Mouse (Mus musculus): ENCODE results near the gene Fam214a.

Gene Fam214a

GRCm38 (mm10) chr9:75025689-75026088 lies 73.0 kb downstream of the Fam214a start:
- DNase-seq (ENCODE audit: low read depth, low spot score), result peak; percentile 69

DNA sequence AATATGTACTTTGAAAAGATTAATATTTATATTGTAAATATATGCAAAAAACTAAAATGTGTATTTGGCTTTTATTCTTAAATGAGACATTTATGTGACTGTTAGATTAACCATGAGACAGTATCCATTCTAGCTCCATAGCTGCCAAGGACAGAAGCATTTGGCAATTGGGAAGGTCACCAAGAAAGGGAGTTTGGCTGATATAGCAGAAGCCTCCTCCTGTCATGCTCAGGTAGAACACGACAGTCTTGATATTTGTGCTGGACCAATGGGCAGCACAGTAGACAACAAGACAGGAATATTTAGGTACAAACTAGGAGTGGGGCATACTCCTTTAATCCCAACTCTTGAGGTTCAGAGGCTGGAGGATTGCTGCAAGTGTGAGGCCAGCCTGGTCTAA lies 79.7 kb downstream of the Fam214a start:
- no peak for DNase-seq (ENCODE audit: low read depth, low spot score)

GRCm38 (mm10) chr9:75033141-75033540 lies 80.5 kb downstream of the Fam214a start:
- DNase-seq (ENCODE audit: low read depth, low spot score), result peak; percentile 16

GRCm38 (mm10) chr9:75034691-75035090 lies 82.0 kb downstream of the Fam214a start:
- DNase-seq (ENCODE audit: low read depth, low spot score), result no peak

DNA sequence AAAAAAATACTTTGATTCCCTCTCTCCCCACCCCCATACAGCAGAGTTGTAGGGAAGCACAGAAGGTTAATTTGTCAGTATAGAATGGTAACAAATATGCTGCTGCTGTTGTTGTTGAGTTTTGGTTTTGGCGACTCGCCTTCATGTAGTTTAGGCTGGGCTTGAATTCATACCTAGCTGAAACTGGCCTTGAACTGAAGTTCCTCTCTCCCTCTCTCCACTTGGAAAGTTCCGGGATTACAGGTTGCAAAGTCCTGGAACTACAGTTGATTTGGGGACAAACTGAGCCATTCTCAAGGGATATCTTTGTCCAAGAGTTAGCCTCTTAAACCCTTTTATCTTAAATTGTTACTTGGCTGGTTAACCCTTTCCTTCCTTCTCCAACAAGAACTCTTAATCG lies 83.3 kb downstream of the Fam214a start:
- DNase-seq (ENCODE audit: low read depth, low spot score), result no peak

DNA sequence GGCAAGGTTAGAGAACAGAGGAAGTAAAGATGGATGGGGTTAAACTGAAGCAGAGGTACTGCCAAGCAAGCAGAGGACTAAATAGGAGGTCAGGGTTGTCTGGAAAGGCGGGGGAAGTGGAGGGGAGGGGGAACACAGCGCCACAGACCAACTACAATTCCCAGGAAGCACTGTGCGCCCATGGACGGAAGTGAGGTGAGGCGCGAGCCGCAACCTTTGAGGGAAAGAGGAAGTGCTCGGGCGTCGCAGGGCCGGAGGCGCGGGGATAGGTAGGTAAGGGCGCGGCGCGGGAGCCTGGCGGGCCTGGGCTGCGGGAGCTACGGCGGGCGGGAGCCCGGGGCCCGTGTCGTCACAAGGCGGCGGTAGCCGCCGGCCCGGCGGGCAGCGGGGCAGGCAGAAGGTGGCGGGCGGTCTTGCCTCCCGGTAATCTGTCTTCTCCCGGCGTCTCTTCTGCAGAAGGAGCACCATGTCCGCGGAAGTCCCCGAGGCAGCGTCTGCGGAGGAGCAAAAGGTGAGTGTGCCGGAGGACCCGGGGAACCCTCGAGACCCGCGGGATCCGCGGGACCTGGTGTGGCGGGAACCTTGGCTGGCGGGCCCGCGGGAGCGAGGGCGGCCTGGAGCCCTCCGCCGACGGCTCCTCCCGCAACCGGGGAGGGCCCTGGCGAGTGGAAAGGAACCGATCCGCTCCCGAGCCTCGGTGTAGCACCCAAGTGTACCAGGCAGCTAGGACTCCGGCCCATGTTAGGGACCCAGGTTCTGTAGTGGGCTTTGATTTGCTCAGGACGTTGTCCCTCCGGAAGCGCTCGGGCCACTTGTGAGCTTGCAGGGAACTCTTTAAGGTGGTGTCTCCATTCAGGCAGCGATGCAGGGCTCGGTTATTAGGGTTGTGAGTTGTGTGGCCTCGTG lies 85.0 kb downstream of the Fam214a start, which contains the start of gene Arpp19:
Gene Arpp19 (plus strand): TSS at position 164 of the 906 bp plus-strand sequence.
- DNase-seq (ENCODE audit: low read depth, low spot score), result peak; percentile 94

GRCm38 (mm10) chr9:75038357-75038688 lies 85.6 kb downstream of the Fam214a start:
- DNase-seq (ENCODE audit: low read depth, low spot score), result no peak

DNA sequence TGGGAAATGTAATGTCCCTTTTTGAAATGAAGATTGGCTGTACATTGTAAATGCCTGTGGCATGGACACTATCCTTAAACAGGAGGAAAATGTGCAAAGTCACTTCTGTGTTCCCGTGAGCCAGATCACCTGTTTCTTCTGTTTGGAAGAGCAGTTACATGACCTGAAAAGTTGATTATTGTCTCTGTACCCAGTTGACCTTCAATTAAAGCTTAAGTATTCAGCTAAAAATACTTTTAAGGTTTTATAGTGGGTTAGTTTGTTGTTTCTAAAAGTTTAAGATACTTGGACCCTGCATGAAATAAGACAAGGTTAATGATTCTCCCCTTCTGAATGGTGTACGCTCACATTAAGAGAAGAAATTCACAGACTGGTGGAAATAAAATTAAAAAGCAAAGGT lies 87.9 kb downstream of the Fam214a start:
- no peak for DNase-seq (ENCODE audit: low read depth, low spot score)

DNA sequence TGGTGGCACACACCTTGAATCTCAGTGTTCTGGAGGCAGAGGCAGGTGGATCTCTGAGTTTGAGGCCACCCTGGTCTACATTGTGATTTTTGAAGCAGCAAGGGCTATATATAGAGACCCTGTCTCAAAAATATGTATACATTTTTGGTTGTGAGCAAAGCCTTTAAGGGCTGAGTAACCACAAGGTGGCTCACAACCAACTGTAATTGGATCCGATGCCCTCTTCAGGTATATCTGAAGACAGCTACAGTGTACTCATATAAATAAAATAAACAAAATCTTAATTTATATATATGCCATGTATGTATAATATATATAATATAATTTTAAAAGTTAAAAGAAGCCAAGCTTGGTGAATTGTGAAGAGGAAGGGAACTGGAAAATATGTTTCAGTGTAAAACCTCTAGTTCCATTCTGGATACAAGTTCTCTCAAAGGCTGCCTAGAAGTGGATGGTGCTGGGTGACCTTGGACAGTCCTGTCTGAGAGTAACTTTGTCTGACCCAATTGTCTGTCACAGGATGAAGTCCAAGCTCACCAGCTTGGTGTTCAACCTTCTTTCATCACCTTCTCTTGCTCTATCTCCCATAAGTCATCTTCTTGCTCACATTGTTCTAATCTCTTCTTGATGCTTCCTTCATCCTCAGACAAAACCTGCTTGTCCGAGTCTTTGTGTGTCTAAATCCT lies 89.3 kb downstream of the Fam214a start:
- DNase-seq (ENCODE audit: low read depth, low spot score), result no peak

DNA sequence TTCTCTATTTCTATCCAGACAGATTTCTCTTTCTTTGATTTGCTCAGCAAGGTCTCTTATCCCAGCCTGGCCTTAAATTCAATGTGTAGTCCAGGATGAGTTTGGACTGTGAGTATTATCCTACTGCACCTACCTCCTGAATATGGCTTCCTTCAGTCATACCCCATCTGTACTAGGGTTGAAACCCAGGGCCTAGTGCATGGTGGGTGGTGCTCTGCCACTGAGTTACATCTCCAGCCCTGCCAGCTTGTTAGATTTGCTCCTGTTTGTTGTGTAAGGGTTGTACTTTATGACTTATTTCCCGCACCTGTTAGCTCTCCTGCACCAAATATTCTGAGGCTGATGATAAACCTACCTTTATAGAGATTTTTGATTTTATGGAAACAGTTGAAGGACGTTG lies 90.5 kb downstream of the Fam214a start:
- no peak for DNase-seq (ENCODE audit: low read depth, low spot score)

DNA sequence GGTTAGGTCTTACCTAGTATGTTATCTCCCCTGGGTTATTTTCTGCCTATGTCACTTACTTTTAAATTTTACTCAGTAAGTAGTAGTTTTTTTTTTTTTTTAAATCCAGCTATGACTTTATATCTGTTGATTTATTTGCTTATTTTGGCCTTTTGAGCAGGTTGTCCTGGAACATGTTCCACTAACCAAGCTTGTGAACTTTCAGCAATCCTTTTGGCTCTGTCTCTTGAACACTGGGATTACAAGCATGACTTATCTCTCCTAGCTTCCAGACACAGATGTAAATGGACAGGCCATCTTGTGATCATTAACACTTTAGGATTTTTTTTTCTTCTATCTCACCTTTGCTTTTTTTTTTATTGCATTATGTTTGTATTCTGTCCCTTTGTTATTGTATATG lies 94.4 kb downstream of the Fam214a start:
- DNase-seq (ENCODE audit: low read depth, low spot score), result no peak

- DNase-seq (ENCODE audit: low read depth, low spot score), result no peak
These were observed 96.4 kb downstream of the Fam214a start for GRCm38 (mm10) chr9:75049100-75049499.

DNA sequence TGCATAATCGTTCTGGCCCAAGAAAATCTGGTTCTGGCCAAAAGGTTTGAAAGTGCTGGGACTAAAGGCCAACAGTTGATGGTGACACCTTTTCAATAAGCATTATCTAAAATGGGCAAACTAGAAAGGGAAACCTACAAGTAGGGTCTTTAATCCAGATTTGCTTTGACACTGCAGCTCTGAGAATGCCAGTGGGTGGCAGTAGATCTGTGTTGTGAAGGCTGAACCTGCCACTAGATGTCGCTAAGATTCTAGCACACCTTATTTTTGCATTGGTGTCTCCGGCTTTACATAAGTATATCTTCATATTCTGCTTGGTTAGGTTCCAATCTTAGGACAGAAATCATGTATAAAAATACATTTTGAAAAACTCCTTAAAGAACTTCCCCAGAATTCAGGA lies 97.3 kb downstream of the Fam214a start:
- DNase-seq (ENCODE audit: low read depth, low spot score), result peak; percentile 56

GRCm38 (mm10) chr9:75051841-75052240 lies 99.2 kb downstream of the Fam214a start:
- no peak for DNase-seq (ENCODE audit: low read depth, low spot score)

GRCm38 (mm10) chr9:75055046-75055445 lies 102.4 kb downstream of the Fam214a start:
- no peak for DNase-seq (ENCODE audit: low read depth, low spot score)

DNA sequence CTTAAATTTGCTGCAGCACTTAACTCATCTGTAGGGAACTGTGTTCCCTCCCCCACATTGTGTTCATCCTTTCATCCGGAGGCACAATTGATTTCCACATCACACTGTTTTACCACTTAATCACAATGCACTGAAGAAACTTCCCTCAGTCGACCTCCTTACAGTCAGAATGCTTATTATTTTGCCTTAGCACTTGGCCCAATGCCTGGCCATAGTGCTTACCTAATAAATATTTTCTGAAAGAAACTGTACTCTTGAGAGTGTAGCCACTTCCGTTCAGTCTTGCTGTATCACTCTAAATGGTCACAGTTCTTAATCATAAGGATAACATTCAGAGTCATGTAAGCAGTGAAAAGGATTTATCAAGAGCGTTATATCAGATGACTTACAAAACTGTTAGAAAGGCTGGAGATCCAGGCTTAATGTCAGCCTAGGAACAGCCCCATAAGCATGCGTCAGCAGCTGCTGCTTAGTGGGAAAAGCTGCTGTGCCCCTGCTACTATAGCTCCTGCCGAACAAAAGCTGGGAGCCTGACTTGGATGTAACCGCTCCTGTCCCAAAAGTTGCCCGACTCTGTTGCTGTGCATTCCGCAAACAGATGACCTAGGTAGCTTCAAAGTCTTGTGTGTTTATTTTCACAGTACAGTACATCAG lies 112.1 kb downstream of the Fam214a start:
- DNase-seq (ENCODE audit: low read depth, low spot score), result no peak

- peak; percentile 67 for DNase-seq (ENCODE audit: low read depth, low spot score)
These were observed 117.9 kb downstream of the Fam214a start, which contains the start of gene Myo5a for GRCm38 (mm10) chr9:75070457-75071028. TSS of gene Myo5a (plus strand) at chr9:75071015.

DNA sequence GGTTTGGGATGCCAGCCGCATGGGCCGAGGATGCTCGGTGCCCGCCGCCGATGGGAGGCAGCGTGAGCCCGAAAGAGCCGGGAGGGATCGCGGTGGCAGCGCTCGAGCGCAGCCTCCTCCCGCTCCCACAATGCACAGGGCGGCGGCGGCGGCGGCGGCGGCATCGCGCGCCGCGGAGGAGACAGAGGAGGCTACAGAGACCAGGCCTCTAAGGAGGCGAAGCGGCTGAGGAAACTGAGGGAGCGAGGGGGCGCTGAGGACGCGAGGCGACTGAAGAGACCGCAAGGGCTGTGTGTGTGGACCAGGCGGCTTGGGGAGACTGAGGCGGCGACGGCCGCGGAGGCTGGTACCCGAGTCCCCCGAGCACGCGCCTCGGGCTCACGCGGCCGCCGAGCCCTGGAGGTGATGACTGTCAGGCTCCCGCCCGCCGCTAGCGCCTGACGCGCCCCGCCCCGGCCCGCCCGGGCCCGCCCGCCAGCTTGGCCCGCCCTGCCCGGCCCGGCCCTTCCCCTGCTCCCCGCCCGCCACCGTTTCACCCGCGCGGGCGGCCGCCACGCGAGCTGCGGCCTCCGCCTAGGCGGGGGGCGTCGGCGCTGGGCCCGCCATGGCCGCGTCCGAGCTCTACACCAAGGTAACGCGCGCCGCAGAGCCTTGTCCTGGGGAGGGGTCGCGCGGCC lies 118.5 kb downstream of the Fam214a start:
- peak; percentile 82 for DNase-seq (ENCODE audit: low read depth, low spot score)

- peak; percentile 62 for DNase-seq (ENCODE audit: low read depth, low spot score)
These were observed 119.1 kb downstream of the Fam214a start for GRCm38 (mm10) chr9:75071706-75072192.

GRCm38 (mm10) chr9:75072361-75072760 lies 119.7 kb downstream of the Fam214a start:
- DNase-seq (ENCODE audit: low read depth, low spot score), result no peak

DNA sequence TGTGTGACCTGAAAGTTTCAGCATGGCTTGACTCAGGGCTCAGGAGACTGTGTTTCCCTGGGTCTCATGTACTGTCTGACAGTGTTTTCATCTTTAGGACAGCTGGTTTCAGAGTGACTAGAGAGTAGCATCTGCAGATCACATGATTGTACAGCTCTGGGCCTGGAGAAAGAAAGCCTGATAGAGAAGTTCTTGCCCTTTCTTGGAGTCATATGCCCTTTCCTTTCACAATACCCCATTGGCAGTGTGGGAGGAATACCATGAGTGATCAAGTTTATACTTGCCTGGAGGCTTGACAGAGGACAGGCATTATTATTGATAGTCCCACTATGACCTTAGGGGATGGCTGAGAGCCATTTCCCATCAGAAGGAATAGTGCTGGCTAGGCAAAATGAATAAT lies 124.5 kb downstream of the Fam214a start:
- no peak for DNase-seq (ENCODE audit: low read depth, low spot score)

Measured in R1 (cell line).